Mouse (Mus musculus): ENCODE measurements around the gene Timp3. TPM values are rescaled to one million over a fixed set of nuclear protein-coding genes. Genes with fewer than 3 reads are reported as not detected.

Timp3 gene
- total RNA-seq, 1 experiment = 28.8 TPM

GRCm38 (mm10) chr10:86301593-86302317 is 1.6 kb downstream of the Timp3 start:
- Histone ChIP-seq H3K9me3 (ENCODE audit: control insufficient read depth, insufficient read depth, low read depth, low read length) (no peaks in the 10 kb centered on the region), H3K27ac (ENCODE audit: insufficient read depth, low read depth, low read length, poor library complexity, severe bottlenecking) (no peak overlapping the region)

GRCm38 (mm10) chr10:86302318-86302648 is 2.1 kb downstream of the Timp3 start:
- no peak overlapping the region for H3K4me3 ChIP-seq (ENCODE audit: insufficient read depth in 1 of 2, low read depth in 1 of 2, low read length in 2 of 2, poor library complexity in 1 of 2, severe bottlenecking in 1 of 2)
- no peak overlapping the region for H3K27ac ChIP-seq (ENCODE audit: insufficient read depth, low read depth, low read length, poor library complexity, severe bottlenecking)
- DNase-seq (ENCODE audit: low read depth, low spot score) = no peak
- no peak overlapping the region for H3K9ac ChIP-seq (ENCODE audit: insufficient read depth, low read depth, low read length, poor library complexity, severe bottlenecking)
- no peaks in the 10 kb centered on the region for H3K9me3 ChIP-seq (ENCODE audit: control insufficient read depth, insufficient read depth, low read depth, low read length)
- TF ChIP-seq ZC3H11A (IDR thresholded peaks at IDR 0.05; ENCODE audit: borderline replicate concordance, low read depth, low read length) (no peak), MAFK (IDR thresholded peaks at IDR 0.05; ENCODE audit: insufficient read depth, low read depth, low read length) (no peak)
- no peaks in the 10 kb centered on the region for H3K36me3 ChIP-seq (ENCODE audit: control insufficient read depth, insufficient read depth, low read length, poor library complexity, severe bottlenecking)
- H3K4me1 ChIP-seq (ENCODE audit: control insufficient read depth in 2 of 2, insufficient read depth in 2 of 2, low read length in 2 of 2, poor library complexity in 1 of 2) = no peaks in the 10 kb centered on the region; a peak in 2 of 4 replicates
- in situ Hi-C loops (cut with MboI; ENCODE audit: low sequenced_read_pairs in 2 of 2, unreplicated experiment in 2 of 2) = no loop called here

More at GRCm38 (mm10) chr10:86301593-86302317, 1.6 kb downstream of the Timp3 start:
- Histone ChIP-seq H3K36me3 (ENCODE audit: control insufficient read depth, insufficient read depth, low read length, poor library complexity, severe bottlenecking) (no peaks in the 10 kb centered on the region), H3K9ac (ENCODE audit: insufficient read depth, low read depth, low read length, poor library complexity, severe bottlenecking) (no peak overlapping the region), H3K4me3 (ENCODE audit: insufficient read depth in 1 of 2, low read depth in 1 of 2, low read length in 2 of 2, poor library complexity in 1 of 2, severe bottlenecking in 1 of 2) (no peak overlapping the region; a peak in 1 of 4 replicates), H3K4me1 (ENCODE audit: control insufficient read depth in 2 of 2, insufficient read depth in 2 of 2, low read length in 2 of 2, poor library complexity in 1 of 2) (no peaks in the 10 kb centered on the region; a peak in 2 of 4 replicates)
- no peak for TF ChIP-seq MAFK (IDR thresholded peaks at IDR 0.05; ENCODE audit: insufficient read depth, low read depth, low read length)
- in situ Hi-C loops (cut with MboI; ENCODE audit: low sequenced_read_pairs in 2 of 2, unreplicated experiment in 2 of 2) = no loop called here
- no peak for DNase-seq (ENCODE audit: low read depth, low spot score)

GRCm38 (mm10) chr10:86302761-86303494 is 2.8 kb downstream of the Timp3 start:
- Histone ChIP-seq H3K27ac (ENCODE audit: insufficient read depth, low read depth, low read length, poor library complexity, severe bottlenecking) (no peak overlapping the region), H3K4me1 (ENCODE audit: control insufficient read depth in 2 of 2, insufficient read depth in 2 of 2, low read length in 2 of 2, poor library complexity in 1 of 2) (no peaks in the 10 kb centered on the region; a peak in 2 of 4 replicates)
- in situ Hi-C loops (cut with MboI; ENCODE audit: low sequenced_read_pairs in 2 of 2, unreplicated experiment in 2 of 2) = no loop called here

GRCm38 (mm10) chr10:86303495-86303876 is 3.3 kb downstream of the Timp3 start:
- DNase-seq (ENCODE audit: low read depth, low spot score) = no peak
- no peak overlapping the region for H3K27ac ChIP-seq (ENCODE audit: insufficient read depth, low read depth, low read length, poor library complexity, severe bottlenecking)
- H3K4me1 ChIP-seq (ENCODE audit: control insufficient read depth in 2 of 2, insufficient read depth in 2 of 2, low read length in 2 of 2, poor library complexity in 1 of 2) = no peaks in the 10 kb centered on the region; a peak in 2 of 4 replicates
- in situ Hi-C loops (cut with MboI; ENCODE audit: low sequenced_read_pairs in 2 of 2, unreplicated experiment in 2 of 2) = no loop called here
- TF ChIP-seq HCFC1 (IDR thresholded peaks at IDR 0.05; ENCODE audit: borderline replicate concordance, insufficient read depth, low read length) = no peak
- no peak for TF ChIP-seq ZC3H11A (IDR thresholded peaks at IDR 0.05; ENCODE audit: borderline replicate concordance, low read depth, low read length)
- no peak for TF ChIP-seq ZNF384 (IDR thresholded peaks at IDR 0.05; ENCODE audit: low read depth, low read length)
- no peak for TF ChIP-seq MAFK (IDR thresholded peaks at IDR 0.05; ENCODE audit: insufficient read depth, low read depth, low read length)
- TF ChIP-seq CHD2 (IDR thresholded peaks at IDR 0.05; ENCODE audit: low read depth, low read length) = no peak
- no peaks in the 10 kb centered on the region for H3K36me3 ChIP-seq (ENCODE audit: control insufficient read depth, insufficient read depth, low read length, poor library complexity, severe bottlenecking)
- H3K9me3 ChIP-seq (ENCODE audit: control insufficient read depth, insufficient read depth, low read depth, low read length) = no peaks in the 10 kb centered on the region
- no peak overlapping the region for H3K9ac ChIP-seq (ENCODE audit: insufficient read depth, low read depth, low read length, poor library complexity, severe bottlenecking)
- no peak overlapping the region for H3K4me3 ChIP-seq (ENCODE audit: insufficient read depth in 1 of 2, low read depth in 1 of 2, low read length in 2 of 2, poor library complexity in 1 of 2, severe bottlenecking in 1 of 2)

More at GRCm38 (mm10) chr10:86302761-86303494, 2.8 kb downstream of the Timp3 start:
- H3K9me3 ChIP-seq (ENCODE audit: control insufficient read depth, insufficient read depth, low read depth, low read length) = no peaks in the 10 kb centered on the region
- no peak overlapping the region for H3K4me3 ChIP-seq (ENCODE audit: insufficient read depth in 1 of 2, low read depth in 1 of 2, low read length in 2 of 2, poor library complexity in 1 of 2, severe bottlenecking in 1 of 2)
- no peak overlapping the region for H3K9ac ChIP-seq (ENCODE audit: insufficient read depth, low read depth, low read length, poor library complexity, severe bottlenecking)
- TF ChIP-seq CHD2 (IDR thresholded peaks at IDR 0.05; ENCODE audit: low read depth, low read length) (no peak), ZNF384 (IDR thresholded peaks at IDR 0.05; ENCODE audit: low read depth, low read length) (no peak), MAFK (IDR thresholded peaks at IDR 0.05; ENCODE audit: insufficient read depth, low read depth, low read length) (no peak), ZC3H11A (IDR thresholded peaks at IDR 0.05; ENCODE audit: borderline replicate concordance, low read depth, low read length) (no peak), HCFC1 (IDR thresholded peaks at IDR 0.05; ENCODE audit: borderline replicate concordance, insufficient read depth, low read length) (no peak)
- H3K36me3 ChIP-seq (ENCODE audit: control insufficient read depth, insufficient read depth, low read length, poor library complexity, severe bottlenecking) = no peaks in the 10 kb centered on the region
- no peak for DNase-seq (ENCODE audit: low read depth, low spot score)
